Comparison of ENCODE assay signal across 8 mouse cellular contexts in genomic region chr4:119112256-119112885, GRCm38 (mm10). TPM values are rescaled to one million over a fixed set of nuclear protein-coding genes. Genes with fewer than 3 reads are reported as not detected.
DNase-seq lines count a peak whose midpoint lies in the region; ATAC-seq and TF ChIP-seq lines count a peak whose summit lies in the region.

No protein-coding gene starts in this region.

- H3K4me2 ChIP-seq in forebrain, embryonic 12.5 days: peak overlapping the region; percentile 71; the same call in 1 of the 2 replicates
- peak overlapping the region; percentile 67; the same call in 1 of the 2 replicates for H3K4me2 ChIP-seq in limb, embryonic 14.5 days (replicated peaks; ENCODE audit: low read depth, low read length, severe bottlenecking)

- 57% methylated on average over 2 of the region's 2 CpGs for WGBS in heart, embryonic 10.5 days
- WGBS in forebrain, embryonic 12.5 days: 15% methylated on average over 2 of the region's 2 CpGs
- 53% methylated on average over 2 of the region's 2 CpGs for WGBS in limb, embryonic 14.5 days

- peak overlapping the region; percentile 90 for H3K4me3 ChIP-seq in heart, embryonic 10.5 days
- H3K4me3 ChIP-seq in forebrain, embryonic 12.5 days (replicated peaks): no peak overlapping the region
- H3K4me3 ChIP-seq in limb, embryonic 14.5 days (replicated peaks; ENCODE audit: low read length): no peak overlapping the region

- no peak for ATAC-seq in forebrain, embryonic 12.5 days (ENCODE audit: low FRiP score)
- no peak for ATAC-seq in limb, embryonic 14.5 days (ENCODE audit: low FRiP score, low read depth)

- H3K27me3 ChIP-seq in heart, embryonic 10.5 days (ENCODE audit: insufficient read depth, poor library complexity, severe bottlenecking): no peaks in the 10 kb centered on the region
- no peaks in the 10 kb centered on the region for H3K27me3 ChIP-seq in forebrain, embryonic 12.5 days
- no peaks in the 10 kb centered on the region for H3K27me3 ChIP-seq in limb, embryonic 14.5 days (ENCODE audit: control insufficient read depth, insufficient read depth, low read length)

- TF ChIP-seq POLR2A in limb, embryonic 14.5 days (IDR thresholded peaks at IDR 0.05; ENCODE audit: borderline replicate concordance, extremely low read depth, insufficient read depth, insufficient read length): no peak

- peak overlapping the region; percentile 98 for H3K27ac ChIP-seq in heart, embryonic 10.5 days
- no peak overlapping the region for H3K27ac ChIP-seq in forebrain, embryonic 12.5 days
- no peak overlapping the region for H3K27ac ChIP-seq in limb, embryonic 14.5 days (replicated peaks; ENCODE audit: low read depth, low read length)

- H3K4me1 ChIP-seq in heart, embryonic 10.5 days: peaks cover 85% of the 10 kb centered on the region
- peaks cover 61% of the 10 kb centered on the region for H3K4me1 ChIP-seq in forebrain, embryonic 12.5 days
- peaks cover 33% of the 10 kb centered on the region for H3K4me1 ChIP-seq in limb, embryonic 14.5 days (ENCODE audit: control insufficient read depth, insufficient read depth, low read length)

- peaks cover 58% of the 10 kb centered on the region for H3K36me3 ChIP-seq in heart, embryonic 10.5 days
- 0 out of 2 replicates have a peak, but pooled peaks cover 7% of the 10 kb centered on the region for H3K36me3 ChIP-seq in forebrain, embryonic 12.5 days (replicated peaks)
- H3K36me3 ChIP-seq in limb, embryonic 14.5 days (ENCODE audit: control insufficient read depth, insufficient read depth, low read length): peaks cover 30% of the 10 kb centered on the region

- no peak for DNase-seq in heart, embryonic 10.5 days (ENCODE audit: low spot score)
- no peak for DNase-seq in heart, adult 8-10 months (ENCODE audit: low spot score)
- peak; percentile 25 for DNase-seq in 416B (ENCODE audit: low read depth)
- no peak for DNase-seq in limb, embryonic 14.5 days (ENCODE audit: low spot score)
- no peak for DNase-seq in adrenal gland, postnatal 10 days
- no peak for DNase-seq in adrenal gland, adult 8-10 months
- DNase-seq in natural killer cell, adult 2 months (ENCODE audit: low spot score in 2 of 2): no peak

- peak overlapping the region; percentile 40; the same call in 1 of the 2 replicates for H3K9ac ChIP-seq in forebrain, embryonic 12.5 days
- H3K9ac ChIP-seq in limb, embryonic 14.5 days (ENCODE audit: low read depth, low read length, severe bottlenecking): no peak overlapping the region

- H3K9me3 ChIP-seq in heart, embryonic 10.5 days: no peaks in the 10 kb centered on the region
- H3K9me3 ChIP-seq in forebrain, embryonic 12.5 days: no peaks in the 10 kb centered on the region
- H3K9me3 ChIP-seq in limb, embryonic 14.5 days (ENCODE audit: control insufficient read depth, low read length): no peaks in the 10 kb centered on the region

RNA-seq across cellular contexts. Expression of gene Slc2a1, which starts 3.9 kb away (rescaled TPM):
- 549 and 607 TPM in 2 replicates for polyA plus RNA-seq in heart, embryonic 10.5 days (2016; fragmentation: Nextera tagmentation; extraction: Ambion mirVana)
- total RNA-seq in heart, adult 8-10 months (2022): 10 to 100 TPM; 12.6 to 22.5 (median 14.9) TPM
- polyA plus RNA-seq in forebrain, embryonic 12.5 days (2016; fragmentation: Nextera tagmentation; extraction: Ambion mirVana): 110 and 113 TPM in 2 replicates
- polyA plus RNA-seq in limb, embryonic 14.5 days (2012; rRNA removed): 108 and 155 TPM in 2 replicates
- polyA plus RNA-seq in limb, embryonic 14.5 days (2014; fragmentation: Nextera tagmentation; extraction: Ambion mirVana): 134 and 141 TPM in 2 replicates
- total RNA-seq in adrenal gland, postnatal 10 days (2021): 10 to 100 TPM in 1 of 2 experiments, 1 to 10 TPM in 1; 9.1 to 12.9 TPM
- 10 to 100 TPM; 22.2 to 27.9 (median 26.0) TPM for total RNA-seq in adrenal gland, adult 8-10 months (2022)
